Mouse (Mus musculus): ENCODE measurements at regions not wholly inside any gene's neighbourhood (a gene's known extent, or its start where the extent isn't known, plus 50 kb on each side); places are given as distances from the start of the nearest gene placed in this dataset.

- TF ChIP-seq CTCF (IDR thresholded peaks at IDR 0.05; ENCODE audit: low read depth, low read length): no peak
- no peak for TF ChIP-seq POLR2A (IDR thresholded peaks at IDR 0.05; ENCODE audit: extremely low read depth, insufficient read depth, low read length)
These were observed 343.9 kb upstream of the Rgma start for GRCm38 (mm10) chr7:73031407-73031806.
